Mouse (Mus musculus): ENCODE results near the gene Tm9sf1.

GRCm38 (mm10) chr14:55590748-55591330 lies 52.8 kb downstream of the Tm9sf1 start, which contains the start of gene Psme2:
- TF ChIP-seq CTCF (IDR thresholded peaks at IDR 0.05; ENCODE audit: low read depth) (no peak; the same call in 1 of the 2 replicates), EP300 (IDR thresholded peaks at IDR 0.05; ENCODE audit: low read depth) (no peak)

Data from heart, postnatal 0 days (tissue).